Mouse (Mus musculus) kidney, adult 2 months (tissue): ENCODE measurements around the gene Phactr1.

Source experiments
- CTCF ChIP-seq: fragments of 200-500 bp; conservative IDR thresholded peaks from 2 replicates; pipeline ENCODE4 v1.5.1; 2011; ENCODE audit warnings: low read depth, mild to moderate bottlenecking, control low read depth, low read length, moderate library complexity, mixed read lengths; ENCODE audit not compliant: insufficient read depth, insufficient read length
- POLR2A ChIP-seq: fragments of 200-500 bp; IDR thresholded peaks from one replicate; pipeline ENCODE4 v1.6.1; 2011; ENCODE audit warnings: low read depth, low read length, control low read depth

DNA sequence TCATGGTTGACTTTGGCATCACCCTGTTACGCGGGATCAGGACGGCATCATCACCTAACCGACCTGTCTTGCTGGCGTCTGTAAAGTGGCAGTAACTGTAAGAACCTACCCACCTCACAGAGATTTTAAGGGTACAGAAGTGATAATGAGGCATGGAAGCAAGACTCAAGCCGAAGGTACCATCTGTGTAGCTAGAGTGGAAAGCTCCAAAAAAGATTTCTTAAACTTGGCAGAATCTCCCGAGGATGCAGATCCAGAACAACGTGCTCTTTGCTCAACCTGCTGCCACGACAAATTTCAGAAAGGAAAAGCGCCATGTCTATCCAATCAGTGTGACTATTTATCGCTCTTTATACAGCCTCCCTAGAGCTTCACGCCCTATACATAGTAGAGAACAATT lies 214.2 kb downstream of the Phactr1 start:
- TF ChIP-seq POLR2A (no peak), CTCF (no peak)
